Mouse (Mus musculus): ENCODE measurements around the gene Gm43518. TPM values are rescaled to one million over a fixed set of nuclear protein-coding genes. Genes with fewer than 3 reads are reported as not detected.

The Gm43518 gene
- polyA plus RNA-seq, 1 experiment from 2014 or later: 3.7 TPM

GRCm38 (mm10) chr5:123947041-123947761, 20.0 kb downstream of the Gm43518 start:
- 49% methylated on average over 7 of the region's 7 CpGs for WGBS
- Histone ChIP-seq H3K27ac (ENCODE audit: low read depth, low read length) (no peak overlapping the region), H3K9me3 (ENCODE audit: control insufficient read depth, low read length) (no peaks in the 10 kb centered on the region), H3K4me1 (ENCODE audit: control insufficient read depth, insufficient read depth, low read depth, low read length) (no peaks in the 10 kb centered on the region), H3K36me3 (ENCODE audit: control insufficient read depth, insufficient read depth, low read length) (no peaks in the 10 kb centered on the region), H3K4me3 (ENCODE audit: low read length) (no peak overlapping the region), H3K4me2 (ENCODE audit: low read length) (no peak overlapping the region), H3K27me3 (replicated peaks; ENCODE audit: control insufficient read depth, insufficient read depth, low read length) (no peaks in the 10 kb centered on the region), H3K9ac (ENCODE audit: low read depth, low read length) (no peak overlapping the region)
- no peak for ATAC-seq

GRCm38 (mm10) chr5:123952365-123953045, 25.3 kb downstream of the Gm43518 start:
- Histone ChIP-seq H3K27me3 (replicated peaks; ENCODE audit: control insufficient read depth, insufficient read depth, low read length) (no peaks in the 10 kb centered on the region), H3K4me1 (ENCODE audit: control insufficient read depth, insufficient read depth, low read depth, low read length) (no peaks in the 10 kb centered on the region), H3K4me2 (ENCODE audit: low read length) (no peak overlapping the region), H3K9ac (ENCODE audit: low read depth, low read length) (no peak overlapping the region), H3K36me3 (ENCODE audit: control insufficient read depth, insufficient read depth, low read length) (no peaks in the 10 kb centered on the region), H3K4me3 (ENCODE audit: low read length) (no peak overlapping the region), H3K27ac (ENCODE audit: low read depth, low read length) (no peak overlapping the region), H3K9me3 (ENCODE audit: control insufficient read depth, low read length) (no peaks in the 10 kb centered on the region)
- 57% methylated on average over 5 of the region's 5 CpGs for WGBS
- no peak for ATAC-seq

GRCm38 (mm10) chr5:123957213-123957612, 30.0 kb downstream of the Gm43518 start:
- WGBS: 83% methylated on average over 8 of the region's 8 CpGs

GRCm38 (mm10) chr5:123959018-123959417, 31.8 kb downstream of the Gm43518 start:
- H3K27ac ChIP-seq (ENCODE audit: low read depth, low read length): no peak overlapping the region
- no peak overlapping the region for H3K4me3 ChIP-seq (ENCODE audit: low read length)
- no peaks in the 10 kb centered on the region for H3K9me3 ChIP-seq (ENCODE audit: control insufficient read depth, low read length)
- no peak overlapping the region for H3K4me2 ChIP-seq (ENCODE audit: low read length)
- H3K36me3 ChIP-seq (ENCODE audit: control insufficient read depth, insufficient read depth, low read length): no peaks in the 10 kb centered on the region
- 86% methylated on average over 3 of the region's 3 CpGs for WGBS
- no peaks in the 10 kb centered on the region for H3K27me3 ChIP-seq (replicated peaks; ENCODE audit: control insufficient read depth, insufficient read depth, low read length)
- H3K9ac ChIP-seq (ENCODE audit: low read depth, low read length): no peak overlapping the region
- ATAC-seq: no peak
- no peaks in the 10 kb centered on the region for H3K4me1 ChIP-seq (ENCODE audit: control insufficient read depth, insufficient read depth, low read depth, low read length)

More at GRCm38 (mm10) chr5:123957213-123957612, 30.0 kb downstream of the Gm43518 start:
- no peak for ATAC-seq
- no peak overlapping the region for H3K4me3 ChIP-seq (ENCODE audit: low read length)
- no peak overlapping the region for H3K27ac ChIP-seq (ENCODE audit: low read depth, low read length)
- no peaks in the 10 kb centered on the region for H3K27me3 ChIP-seq (replicated peaks; ENCODE audit: control insufficient read depth, insufficient read depth, low read length)
- no peaks in the 10 kb centered on the region for H3K36me3 ChIP-seq (ENCODE audit: control insufficient read depth, insufficient read depth, low read length)
- H3K9ac ChIP-seq (ENCODE audit: low read depth, low read length): no peak overlapping the region
- H3K4me1 ChIP-seq (ENCODE audit: control insufficient read depth, insufficient read depth, low read depth, low read length): no peaks in the 10 kb centered on the region
- H3K4me2 ChIP-seq (ENCODE audit: low read length): no peak overlapping the region
- H3K9me3 ChIP-seq (ENCODE audit: control insufficient read depth, low read length): no peaks in the 10 kb centered on the region

GRCm38 (mm10) chr5:123960129-123960528, 32.9 kb downstream of the Gm43518 start:
- Histone ChIP-seq H3K4me1 (ENCODE audit: control insufficient read depth, insufficient read depth, low read depth, low read length) (no peaks in the 10 kb centered on the region), H3K27ac (ENCODE audit: low read depth, low read length) (no peak overlapping the region), H3K4me2 (ENCODE audit: low read length) (no peak overlapping the region), H3K9me3 (ENCODE audit: control insufficient read depth, low read length) (no peaks in the 10 kb centered on the region), H3K27me3 (replicated peaks; ENCODE audit: control insufficient read depth, insufficient read depth, low read length) (no peaks in the 10 kb centered on the region), H3K4me3 (ENCODE audit: low read length) (no peak overlapping the region), H3K36me3 (ENCODE audit: control insufficient read depth, insufficient read depth, low read length) (no peaks in the 10 kb centered on the region), H3K9ac (ENCODE audit: low read depth, low read length) (no peak overlapping the region; the same call in 1 of the 2 replicates)
- 79% methylated on average over 8 of the region's 8 CpGs for WGBS
- ATAC-seq: no peak

- ATAC-seq: no peak
- 75% methylated on average over 12 of the region's 12 CpGs for WGBS
Observed at GRCm38 (mm10) chr5:123961046-123961445, 33.8 kb downstream of the Gm43518 start.

GRCm38 (mm10) chr5:123964208-123964607, 37.0 kb downstream of the Gm43518 start:
- Histone ChIP-seq H3K9me3 (ENCODE audit: control insufficient read depth, low read length) (no peaks in the 10 kb centered on the region), H3K4me1 (ENCODE audit: control insufficient read depth, insufficient read depth, low read depth, low read length) (no peaks in the 10 kb centered on the region), H3K27me3 (replicated peaks; ENCODE audit: control insufficient read depth, insufficient read depth, low read length) (no peaks in the 10 kb centered on the region), H3K4me3 (ENCODE audit: low read length) (no peak overlapping the region), H3K36me3 (ENCODE audit: control insufficient read depth, insufficient read depth, low read length) (no peaks in the 10 kb centered on the region), H3K27ac (ENCODE audit: low read depth, low read length) (no peak overlapping the region), H3K9ac (ENCODE audit: low read depth, low read length) (no peak overlapping the region), H3K4me2 (ENCODE audit: low read length) (no peak overlapping the region)
- ATAC-seq: no peak
- 93% methylated on average over 4 of the region's 4 CpGs for WGBS

More at GRCm38 (mm10) chr5:123961046-123961445, 33.8 kb downstream of the Gm43518 start:
- Histone ChIP-seq H3K27me3 (replicated peaks; ENCODE audit: control insufficient read depth, insufficient read depth, low read length) (no peaks in the 10 kb centered on the region), H3K4me3 (ENCODE audit: low read length) (no peak overlapping the region), H3K36me3 (ENCODE audit: control insufficient read depth, insufficient read depth, low read length) (no peaks in the 10 kb centered on the region), H3K9ac (ENCODE audit: low read depth, low read length) (no peak overlapping the region), H3K27ac (ENCODE audit: low read depth, low read length) (no peak overlapping the region), H3K9me3 (ENCODE audit: control insufficient read depth, low read length) (no peaks in the 10 kb centered on the region), H3K4me1 (ENCODE audit: control insufficient read depth, insufficient read depth, low read depth, low read length) (no peaks in the 10 kb centered on the region), H3K4me2 (ENCODE audit: low read length) (no peak overlapping the region)

GRCm38 (mm10) chr5:123966759-123967158, 39.5 kb downstream of the Gm43518 start:
- no peak for ATAC-seq
- no peak overlapping the region for H3K27ac ChIP-seq (ENCODE audit: low read depth, low read length)
- no peaks in the 10 kb centered on the region for H3K9me3 ChIP-seq (ENCODE audit: control insufficient read depth, low read length)
- H3K4me1 ChIP-seq (ENCODE audit: control insufficient read depth, insufficient read depth, low read depth, low read length): no peaks in the 10 kb centered on the region
- H3K4me3 ChIP-seq (ENCODE audit: low read length): no peak overlapping the region
- H3K9ac ChIP-seq (ENCODE audit: low read depth, low read length): no peak overlapping the region
- no peaks in the 10 kb centered on the region for H3K27me3 ChIP-seq (replicated peaks; ENCODE audit: control insufficient read depth, insufficient read depth, low read length)
- WGBS: 97% methylated on average over 2 of the region's 2 CpGs
- H3K36me3 ChIP-seq (ENCODE audit: control insufficient read depth, insufficient read depth, low read length): no peaks in the 10 kb centered on the region
- H3K4me2 ChIP-seq (ENCODE audit: low read length): no peak overlapping the region

GRCm38 (mm10) chr5:123968468-123968867, 41.2 kb downstream of the Gm43518 start:
- ATAC-seq: no peak
- Histone ChIP-seq H3K9ac (ENCODE audit: low read depth, low read length) (no peak overlapping the region), H3K27me3 (replicated peaks; ENCODE audit: control insufficient read depth, insufficient read depth, low read length) (no peaks in the 10 kb centered on the region), H3K36me3 (ENCODE audit: control insufficient read depth, insufficient read depth, low read length) (no peaks in the 10 kb centered on the region), H3K4me2 (ENCODE audit: low read length) (no peak overlapping the region), H3K9me3 (ENCODE audit: control insufficient read depth, low read length) (no peaks in the 10 kb centered on the region), H3K4me1 (ENCODE audit: control insufficient read depth, insufficient read depth, low read depth, low read length) (no peaks in the 10 kb centered on the region), H3K4me3 (ENCODE audit: low read length) (no peak overlapping the region), H3K27ac (ENCODE audit: low read depth, low read length) (no peak overlapping the region)
- WGBS: 90% methylated on average over 5 of the region's 5 CpGs

All from hindbrain, embryonic 16.5 days (tissue).